Comparison of ENCODE assay signal across 11 mouse cellular contexts in the genomic region with DNA sequence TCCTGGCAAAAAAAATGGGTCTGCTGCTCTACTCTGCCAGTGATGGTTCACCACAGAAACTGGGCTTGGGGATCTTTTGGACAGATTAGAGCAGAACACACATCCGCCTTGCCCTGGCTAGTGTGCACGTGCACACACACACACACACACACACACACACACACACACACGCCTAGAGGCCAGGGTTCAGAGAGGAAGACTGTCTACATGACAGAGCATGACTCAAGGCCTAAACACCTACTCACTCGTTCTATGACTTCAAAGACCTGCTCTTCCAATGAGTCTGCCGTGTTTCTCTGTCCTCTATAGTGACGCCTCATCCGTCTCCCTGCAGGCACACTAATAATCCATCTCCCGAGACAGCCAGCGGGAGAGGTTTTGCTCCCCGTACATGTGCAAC. TPM values are rescaled to one million over a fixed set of nuclear protein-coding genes. Genes with fewer than 3 reads are reported as not detected.
DNase-seq lines count a peak whose midpoint lies in the region; ATAC-seq lines count a peak whose summit lies in the region.
"Had no signal": no experiment of that assay in that cellular context is flagged by ENCODE, and none has a peak within 500 bp of the region (broad histone marks: within the 10 kb centered on the region; RNA-seq: fewer than 3 reads in every experiment).

No protein-coding gene starts in this region.

- peak overlapping the region; percentile 45 for H3K9ac ChIP-seq in liver, embryonic 15.5 days
- H3K9ac ChIP-seq in midbrain, embryonic 15.5 days, result no peak overlapping the region
- H3K9ac ChIP-seq: neural tube, embryonic 13.5 days had no signal

- H3K36me3 ChIP-seq in liver, embryonic 15.5 days (replicated peaks), result peaks cover 53% of the 10 kb centered on the region
- no peaks in the 10 kb centered on the region for H3K36me3 ChIP-seq in midbrain, embryonic 15.5 days (replicated peaks)
- H3K36me3 ChIP-seq: neural tube, embryonic 13.5 days had no signal

- peak overlapping the region; percentile 98 for H3K27ac ChIP-seq in liver, embryonic 15.5 days (replicated peaks)
- no peak overlapping the region for H3K27ac ChIP-seq in midbrain, embryonic 15.5 days
- H3K27ac ChIP-seq: neural tube, embryonic 13.5 days had no signal

- peak; percentile 21 for DNase-seq in embryo, embryonic 10 days (ENCODE audit: low spot score)
- no peak for DNase-seq in embryo, embryonic 9.5 days (ENCODE audit: extremely low spot score)
- DNase-seq in thymus, postnatal 0 days (ENCODE audit: low spot score), result peak; percentile 27
- DNase-seq in thymus, postnatal 25 days, result no peak
- no peak for DNase-seq in gastrocnemius, postnatal 10 days
- DNase-seq in right cerebral cortex, postnatal 4 days, result no peak
- DNase-seq: right cerebral cortex, adult 18-20 months had no signal

- H3K4me3 ChIP-seq in liver, embryonic 15.5 days (replicated peaks), result no peak overlapping the region
- H3K4me3 ChIP-seq in midbrain, embryonic 15.5 days, result no peak overlapping the region
- H3K4me3 ChIP-seq: neural tube, embryonic 13.5 days had no signal

- no peak for ATAC-seq in liver, embryonic 15.5 days (ENCODE audit: insufficient read depth)
- ATAC-seq in midbrain, embryonic 15.5 days (replicated peaks), result no peak
- ATAC-seq: Patski had no signal

- WGBS in liver, embryonic 15.5 days (ENCODE audit: insufficient replicate concordance), result 62% methylated on average over 10 of the region's 10 CpGs
- WGBS in midbrain, embryonic 15.5 days, result 72% methylated on average over 10 of the region's 10 CpGs

- peaks cover 100% of the 10 kb centered on the region for H3K4me1 ChIP-seq in liver, embryonic 15.5 days (replicated peaks)
- peaks cover 4% of the 10 kb centered on the region; the same call in 1 of the 2 replicates for H3K4me1 ChIP-seq in midbrain, embryonic 15.5 days

- H3K27me3 ChIP-seq in liver, embryonic 15.5 days, result no peaks in the 10 kb centered on the region
- no peaks in the 10 kb centered on the region for H3K27me3 ChIP-seq in midbrain, embryonic 15.5 days (replicated peaks)
- H3K27me3 ChIP-seq: Patski had no signal

- H3K9me3 ChIP-seq in liver, embryonic 15.5 days (replicated peaks), result no peaks in the 10 kb centered on the region
- no peaks in the 10 kb centered on the region for H3K9me3 ChIP-seq in midbrain, embryonic 15.5 days
- H3K9me3 ChIP-seq: neural tube, embryonic 13.5 days had no signal

- peak overlapping the region; percentile 92 for H3K4me2 ChIP-seq in liver, embryonic 15.5 days
- no peak overlapping the region for H3K4me2 ChIP-seq in midbrain, embryonic 15.5 days
- H3K4me2 ChIP-seq: neural tube, embryonic 13.5 days had no signal

RNA-seq across cellular contexts. Expression of a gene that starts 8.6 kb away (rescaled TPM):
- 153 and 157 TPM in 2 replicates for polyA plus RNA-seq in thymus, postnatal 0 days (2015; fragmentation: Nextera tagmentation; extraction: Ambion mirVana)
- polyA plus RNA-seq in liver, embryonic 15.5 days (2015; fragmentation: Nextera tagmentation; extraction: Ambion mirVana), result 113 and 118 TPM in 2 replicates
- total RNA-seq in gastrocnemius, postnatal 10 days (2021), result 10 to 100 TPM; 36.7 to 43.8 TPM
- 22.1 and 24.8 TPM in 2 replicates for polyA plus RNA-seq in midbrain, embryonic 15.5 days (2015; fragmentation: Nextera tagmentation; extraction: Ambion mirVana)

Comparison
In these comparisons a context has a peak if more than half of its experiments do, and no peak if none do; other contexts are left out.
1. DNase-seq: peak in embryo, embryonic 10 days (single experiment) and thymus, postnatal 0 days (single experiment); none in embryo, embryonic 9.5 days (single experiment), thymus, postnatal 25 days (single experiment), gastrocnemius, postnatal 10 days (single experiment) and right cerebral cortex, postnatal 4 days (single experiment).